Mouse (Mus musculus) limb, embryonic 14.5 days (tissue): ENCODE measurements around the gene F830045P16Rik. TPM values are rescaled to one million over a fixed set of nuclear protein-coding genes. Genes with fewer than 3 reads are reported as not detected.
"Not testable (repeated sequence)": the region's sequence is repeated elsewhere in the genome, so short reads cannot be mapped to it uniquely, and the experiment has no call there.

Source experiments
- ATAC-seq: fragments of 200-750 bp; cut with Nextera tagmentation; 2 replicates; pipeline ENCODE4 v1.8.0; 2017; ENCODE audit warnings: low read depth, moderate number of reproducible peaks, moderate TSS enrichment; ENCODE audit not compliant: low FRiP score
- DNase-seq: peaks from one replicate; pipeline ENCODE4 v3.0.0-alpha.2; 2015; ENCODE audit warnings: low spot score
- H3K27ac ChIP-seq: fragments of 300-500 bp; sonication (generic); replicated peaks from 2 replicates; pipeline ENCODE4 v1.5.1; 2014; ENCODE audit warnings: low read depth, mild to moderate bottlenecking, low read length, moderate library complexity, mixed read lengths
- H3K27me3 ChIP-seq: fragments of 300-500 bp; sonication (generic); 2 replicates; pipeline ENCODE4 v1.6.1; 2014; ENCODE audit warnings: low read length, mixed read lengths; ENCODE audit not compliant: control insufficient read depth, insufficient read depth
- H3K36me3 ChIP-seq: fragments of 300-500 bp; sonication (generic); 2 replicates; pipeline ENCODE4 v1.6.1; 2014; ENCODE audit warnings: mild to moderate bottlenecking, low read length, moderate library complexity, mixed read lengths; ENCODE audit not compliant: control insufficient read depth, insufficient read depth
- H3K4me1 ChIP-seq: fragments of 300-500 bp; sonication (generic); 2 replicates; pipeline ENCODE4 v1.6.1; 2014; ENCODE audit warnings: antibody characterized with exemption, low read length, mixed read lengths; ENCODE audit not compliant: control insufficient read depth, insufficient read depth
- H3K4me2 ChIP-seq: fragments of 300-500 bp; sonication (generic); replicated peaks from 2 replicates; pipeline ENCODE4 v1.6.1; 2014; ENCODE audit warnings: low read depth, mild to moderate bottlenecking, low read length, moderate library complexity; ENCODE audit not compliant: severe bottlenecking
- H3K4me3 ChIP-seq: fragments of 300-500 bp; sonication (generic); replicated peaks from 2 replicates; pipeline ENCODE4 v1.5.1; 2014; ENCODE audit warnings: low read length
- H3K9ac ChIP-seq: fragments of 300-500 bp; sonication (generic); 2 replicates; pipeline ENCODE4 v1.6.1; 2014; ENCODE audit warnings: mild to moderate bottlenecking, low read depth, low read length, moderate library complexity; ENCODE audit not compliant: severe bottlenecking
- H3K9me3 ChIP-seq: fragments of 300-500 bp; sonication (generic); 2 replicates; pipeline ENCODE4 v1.6.1; 2016; ENCODE audit warnings: low read length; ENCODE audit not compliant: control insufficient read depth
- POLR2A ChIP-seq: fragments of 200-500 bp; IDR thresholded peaks from 2 replicates; pipeline ENCODE4 v1.8.0; 2012; ENCODE audit warnings: inconsistent platforms, mild to moderate bottlenecking, moderate library complexity, borderline replicate concordance; ENCODE audit not compliant: insufficient read depth, insufficient read length; ENCODE audit errors: extremely low read depth
- WGBS: fragments of 180-500 bp; shearing (Covaris S2); extraction: QIAGEN DNeasy Blood & Tissue Kit; methylation state at CpG from one replicate; pipeline ENCODE4 v1.1.7; 2014; 5-methylcytosine and 5-hydroxymethylcytosine counted together
- polyA plus RNA-seq, 2 experiments: library from polyadenylated mRNA; depleted of rRNA in 1 of 2; stranded (reverse) in 1 of 2; unstranded in 1 of 2; fragments of >200 nt; fragmentation: Nextera tagmentation in 1 of 2; extraction: Ambion mirVana in 1 of 2; gene quantifications; 2 replicates each; pipeline versions ENCODE4 v1.2.1 to v1.2.3; 2012 to 2014

Gene F830045P16Rik
- polyA plus RNA-seq, 2 experiments: 0.22 to 0.34 TPM

- TF ChIP-seq POLR2A: no peak
- 77% methylated on average over 3 of the region's 3 CpGs for WGBS
- no peak overlapping the region for H3K9ac ChIP-seq
- no peak overlapping the region for H3K4me3 ChIP-seq
- H3K9me3 ChIP-seq: no peaks in the 10 kb centered on the region
- no peak overlapping the region for H3K4me2 ChIP-seq
- ATAC-seq (no peak), DNase-seq (no peak)
- H3K27ac ChIP-seq: no peak overlapping the region
- H3K36me3 ChIP-seq: no peaks in the 10 kb centered on the region
- H3K27me3 ChIP-seq: no peaks in the 10 kb centered on the region
- H3K4me1 ChIP-seq: peaks cover 7% of the 10 kb centered on the region; the same call in 1 of the 2 replicates
Observed at GRCm38 (mm10) chr2:129518526-129518925, 17.9 kb downstream of the F830045P16Rik start.

GRCm38 (mm10) chr2:129514923-129515920, 21.2 kb downstream of the F830045P16Rik start:
- no peak for ATAC-seq
- H3K27me3 ChIP-seq: no peaks in the 10 kb centered on the region

GRCm38 (mm10) chr2:129514401-129514667, 22.1 kb downstream of the F830045P16Rik start:
- Histone ChIP-seq H3K4me1 (peaks cover 7% of the 10 kb centered on the region; the same call in 1 of the 2 replicates), H3K4me3 (no peak overlapping the region), H3K4me2 (no peak overlapping the region), H3K9me3 (no peaks in the 10 kb centered on the region), H3K9ac (no peak overlapping the region), H3K27ac (no peak overlapping the region), H3K27me3 (no peaks in the 10 kb centered on the region), H3K36me3 (no peaks in the 10 kb centered on the region)
- ATAC-seq (no peak), DNase-seq (no peak)
- no peak for TF ChIP-seq POLR2A

More at GRCm38 (mm10) chr2:129514923-129515920, 21.2 kb downstream of the F830045P16Rik start:
- Histone ChIP-seq H3K27ac (no peak overlapping the region), H3K4me2 (0 out of 2 replicates have a peak overlapping the region, but pooled peaks have one; percentile 3), H3K4me1 (peaks cover 7% of the 10 kb centered on the region; the same call in 1 of the 2 replicates), H3K9ac (no peak overlapping the region), H3K4me3 (no peak overlapping the region), H3K9me3 (no peaks in the 10 kb centered on the region), H3K36me3 (no peaks in the 10 kb centered on the region)
- 57% methylated on average over 16 of the region's 16 CpGs for WGBS
- DNase-seq: no peak
- TF ChIP-seq POLR2A: no peak

- no peak for DNase-seq
- ATAC-seq: no peak
- H3K9me3 ChIP-seq: no peaks in the 10 kb centered on the region
- H3K27me3 ChIP-seq: no peaks in the 10 kb centered on the region
- H3K36me3 ChIP-seq: no peaks in the 10 kb centered on the region
- H3K4me2 ChIP-seq: no peak overlapping the region
- H3K4me1 ChIP-seq: peaks cover 7% of the 10 kb centered on the region; the same call in 1 of the 2 replicates
- no peak overlapping the region for H3K9ac ChIP-seq
- WGBS: 73% methylated on average over 6 of the region's 6 CpGs
- H3K4me3 ChIP-seq: no peak overlapping the region
- no peak for TF ChIP-seq POLR2A
- no peak overlapping the region for H3K27ac ChIP-seq
Observed at GRCm38 (mm10) chr2:129513546-129514400, 22.6 kb downstream of the F830045P16Rik start.

GRCm38 (mm10) chr2:129512147-129512546, 24.3 kb downstream of the F830045P16Rik start:
- H3K4me1 ChIP-seq, H3K9ac ChIP-seq, ATAC-seq, H3K4me2 ChIP-seq, H3K4me3 ChIP-seq, DNase-seq, H3K9me3 ChIP-seq, H3K27me3 ChIP-seq, H3K36me3 ChIP-seq, H3K27ac ChIP-seq: not testable (repeated sequence)
- 85% methylated on average over 7 of the region's 7 CpGs for WGBS
